Mouse (Mus musculus) layer of hippocampus, postnatal 14 days (tissue): Measurements from ENCODE around the gene Slit3. TPM values are rescaled to one million over a fixed set of nuclear protein-coding genes. Genes with fewer than 3 reads are reported as not detected.

Source experiments
- DNase-seq, 2 experiments: peaks; one replicate each; pipeline ENCODE4 v3.0.0; 2021 to 2022; ENCODE audit warnings: low spot score in 2 of 2, mixed read lengths in 1 of 2
- total RNA-seq, 2 experiments: library from RNA; stranded (reverse); gene quantifications; 2 replicates each; pipeline ENCODE4 v1.2.3; 2021

The Slit3 gene
- total RNA-seq, 2 experiments from 2014 or later: 109 to 110 TPM

DNA sequence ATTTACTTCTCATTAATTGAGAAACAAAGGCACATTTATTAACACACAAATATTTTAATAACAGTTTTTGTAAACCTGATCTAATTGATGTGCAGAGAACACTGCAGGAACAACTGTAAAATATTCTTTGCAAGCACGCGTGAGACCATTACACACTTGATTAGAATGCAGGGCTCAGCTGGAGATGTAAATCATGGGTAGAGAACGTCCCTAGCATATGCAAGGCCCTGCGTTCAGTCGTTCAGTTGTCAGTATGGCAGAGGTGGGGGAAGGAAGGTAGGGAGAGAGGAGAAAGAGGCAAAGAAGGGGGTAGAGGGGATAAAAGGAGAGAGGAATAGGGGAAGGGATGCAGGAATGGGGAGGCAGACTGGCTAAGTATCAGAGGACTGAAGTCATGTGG is 61.9 kb downstream of the Slit3 start:
- DNase-seq: no peak

- no peak for DNase-seq
These were observed 73.8 kb downstream of the Slit3 start for GRCm38 (mm10) chr11:35194826-35195225.

DNA sequence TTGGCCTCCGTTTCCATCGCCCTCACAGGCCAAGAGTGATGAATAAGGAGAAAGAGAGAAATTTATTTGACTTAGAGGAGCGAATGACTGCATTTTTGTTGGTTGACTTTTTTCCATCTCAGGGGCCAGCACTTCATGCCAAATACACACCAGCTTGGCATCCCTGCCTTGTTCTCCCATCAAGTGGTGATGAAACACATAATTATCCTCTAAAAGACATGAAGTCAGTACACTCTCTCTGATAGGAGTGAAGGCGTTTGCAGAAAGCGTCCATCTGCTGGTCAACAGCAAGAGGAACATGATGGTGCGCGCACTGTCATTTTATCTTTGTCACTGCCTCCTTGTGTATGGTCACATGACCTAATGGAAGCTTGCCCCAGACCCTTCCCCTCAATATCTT is 75.8 kb downstream of the Slit3 start:
- peak; percentile 31 to 37 for DNase-seq

DNA sequence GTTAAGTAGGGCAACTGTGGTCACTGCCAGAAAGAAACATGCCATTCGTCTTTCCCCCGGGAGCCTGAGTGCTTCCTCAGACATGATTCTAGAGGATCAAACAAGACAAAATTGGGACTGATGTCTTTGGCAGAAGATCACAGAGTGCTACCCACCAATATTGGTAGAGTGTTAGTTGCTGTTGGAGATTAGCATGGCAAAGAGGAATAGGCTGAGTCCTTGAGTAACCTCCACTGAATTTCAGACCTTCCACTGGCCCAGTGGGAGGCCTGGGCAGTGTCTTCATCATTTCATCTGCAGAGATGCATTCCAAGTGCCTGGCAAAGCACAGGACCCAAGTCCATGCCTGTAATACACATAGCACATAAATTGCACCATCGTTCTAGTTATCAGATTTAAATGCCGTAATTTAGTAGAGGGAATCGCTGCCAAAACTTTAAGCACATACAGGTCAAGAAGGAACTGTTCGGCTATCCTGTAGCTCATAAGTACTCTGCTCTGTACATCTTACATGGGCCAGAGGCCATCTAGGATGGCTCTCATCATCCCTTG is 77.6 kb downstream of the Slit3 start:
- no peak for DNase-seq

DNA sequence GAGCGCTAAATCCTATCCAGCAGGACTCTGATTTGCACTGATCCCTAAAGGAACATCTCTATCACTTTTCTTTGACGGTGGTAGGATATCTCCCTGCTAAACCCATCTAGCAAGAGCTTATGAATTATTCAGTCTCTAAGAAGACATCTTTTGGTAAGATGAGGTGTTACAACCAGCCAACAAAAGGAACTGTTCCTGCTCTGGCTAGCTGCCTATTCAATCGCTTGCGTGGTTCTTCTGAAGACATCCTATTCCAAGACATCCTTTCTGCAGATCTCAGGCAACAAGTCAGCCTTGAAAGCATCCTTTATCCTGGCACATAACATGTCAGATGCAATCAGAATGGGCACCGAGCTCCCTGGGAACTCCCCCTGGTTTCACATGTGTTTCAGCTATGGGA is 81.3 kb downstream of the Slit3 start:
- no peak for DNase-seq

DNA sequence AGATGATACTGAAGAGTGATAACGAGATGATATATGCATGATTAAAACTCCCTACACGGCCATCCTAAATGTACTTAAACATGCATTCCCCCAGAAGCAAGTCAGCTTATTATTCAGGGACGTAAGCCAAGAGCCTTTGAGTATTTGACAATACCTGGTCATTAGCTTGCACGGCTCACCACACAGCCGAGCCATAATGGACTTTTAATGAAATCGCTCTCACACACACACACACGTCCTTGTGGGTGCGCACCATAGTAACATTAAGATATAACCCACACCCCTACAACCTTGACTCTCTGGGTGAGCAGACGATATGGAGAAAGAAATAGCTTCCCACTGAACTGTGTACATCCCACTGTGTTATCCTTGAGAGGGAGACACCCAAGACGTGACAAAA is 82.6 kb downstream of the Slit3 start:
- DNase-seq: no peak

DNA sequence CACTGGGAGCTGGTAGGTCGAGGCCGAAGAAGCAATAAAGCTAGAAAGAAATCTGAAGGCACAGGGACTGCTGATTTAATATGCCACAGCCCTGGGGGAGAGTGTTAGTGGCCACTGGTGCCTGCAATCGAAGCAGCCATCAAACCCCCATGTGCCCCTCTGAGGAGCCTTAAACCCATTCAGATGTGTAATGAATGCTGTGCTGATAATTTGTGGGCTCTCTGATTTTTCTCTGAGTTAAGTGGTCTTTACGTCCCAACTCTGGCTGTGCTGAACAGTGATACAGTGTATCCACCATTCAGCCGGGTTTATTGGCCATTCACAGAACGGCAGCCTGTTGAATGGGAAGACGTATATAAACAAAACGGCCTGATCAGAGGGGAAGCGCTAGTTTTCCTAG is 83.1 kb downstream of the Slit3 start:
- no peak for DNase-seq

- no peak for DNase-seq
These were observed 90.0 kb downstream of the Slit3 start for GRCm38 (mm10) chr11:35210728-35211682.

- DNase-seq: no peak
These were observed 103.0 kb downstream of the Slit3 start for GRCm38 (mm10) chr11:35224025-35224424.

DNA sequence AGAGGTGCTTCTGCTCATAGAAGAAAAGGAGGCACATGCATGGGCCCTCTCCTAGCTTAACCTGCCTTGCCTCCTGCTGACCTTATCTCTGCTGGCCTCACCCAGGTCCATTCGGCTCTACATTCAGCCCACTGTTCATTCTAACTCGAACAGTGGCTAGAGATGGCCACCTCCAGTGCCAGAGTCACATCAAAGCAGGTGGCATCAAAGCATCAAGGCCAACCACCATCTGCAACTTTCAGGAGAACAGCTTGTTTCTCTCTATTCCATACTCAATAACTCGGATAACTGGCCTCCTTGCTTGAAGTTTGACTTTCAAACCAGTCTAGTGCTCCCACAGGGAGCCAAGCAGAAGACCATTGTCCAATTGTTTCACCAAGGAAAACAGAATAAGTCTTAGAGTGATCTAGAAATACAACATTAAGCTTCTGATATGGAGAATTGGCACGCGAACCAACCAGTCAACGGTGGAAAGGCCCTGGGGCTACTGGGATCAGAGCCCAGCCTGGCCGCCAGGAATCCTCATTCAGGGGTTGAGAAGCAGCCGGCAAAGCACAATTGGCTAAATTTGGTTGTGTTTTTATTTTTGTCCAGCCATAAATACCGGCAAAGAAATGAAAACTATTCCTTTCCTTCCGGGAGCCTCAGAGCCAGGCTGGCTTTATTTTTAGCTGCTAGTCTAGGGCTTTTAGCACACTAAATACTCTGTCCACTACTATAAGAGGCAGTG is 110.5 kb downstream of the Slit3 start:
- DNase-seq: peak in 1 of 2 experiments; percentile 33

DNA sequence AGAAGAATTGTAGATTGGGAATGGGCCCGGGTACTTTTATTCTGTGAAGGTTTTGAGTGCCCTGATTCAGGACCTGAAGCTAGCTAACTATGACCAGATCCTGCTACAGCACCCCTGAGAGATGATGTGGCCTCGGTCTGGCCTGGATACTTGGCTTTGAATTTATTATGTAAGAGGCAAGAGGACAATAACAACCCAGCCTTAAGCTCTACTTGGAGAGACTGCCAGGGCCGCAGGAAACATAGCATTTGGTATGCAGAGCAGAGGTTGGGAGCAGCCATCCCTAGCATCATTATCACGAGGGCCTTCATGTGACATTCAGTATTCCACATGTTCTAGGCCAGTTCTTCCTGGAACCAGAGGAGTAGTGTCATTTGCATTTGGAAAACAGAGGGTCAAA is 111.3 kb downstream of the Slit3 start:
- no peak for DNase-seq

GRCm38 (mm10) chr11:35241379-35241778 is 120.4 kb downstream of the Slit3 start:
- peak in 1 of 2 experiments; percentile 44 for DNase-seq

DNA sequence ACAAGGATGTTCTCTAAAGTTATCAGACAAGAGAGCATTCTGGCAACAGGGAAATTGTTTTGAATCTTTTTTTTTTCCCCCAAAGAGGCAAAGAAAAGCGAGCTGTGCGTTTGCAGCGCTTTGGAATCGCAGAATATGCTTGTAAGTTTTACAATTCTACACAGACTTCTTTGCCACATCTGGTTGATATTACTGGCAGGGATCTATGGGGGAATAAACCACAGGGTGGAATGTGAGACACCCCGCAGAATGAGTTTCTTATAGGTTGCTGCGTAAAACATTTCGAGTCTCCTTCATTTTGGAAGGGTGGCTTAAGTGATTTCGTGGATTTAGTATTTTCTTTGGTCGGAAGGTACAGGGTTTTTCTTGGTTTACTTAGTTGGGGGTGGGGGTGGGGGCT is 122.6 kb downstream of the Slit3 start:
- no peak for DNase-seq

- peak in 1 of 2 experiments; percentile 51 for DNase-seq
These were observed 123.5 kb downstream of the Slit3 start for GRCm38 (mm10) chr11:35244526-35244925.

DNA sequence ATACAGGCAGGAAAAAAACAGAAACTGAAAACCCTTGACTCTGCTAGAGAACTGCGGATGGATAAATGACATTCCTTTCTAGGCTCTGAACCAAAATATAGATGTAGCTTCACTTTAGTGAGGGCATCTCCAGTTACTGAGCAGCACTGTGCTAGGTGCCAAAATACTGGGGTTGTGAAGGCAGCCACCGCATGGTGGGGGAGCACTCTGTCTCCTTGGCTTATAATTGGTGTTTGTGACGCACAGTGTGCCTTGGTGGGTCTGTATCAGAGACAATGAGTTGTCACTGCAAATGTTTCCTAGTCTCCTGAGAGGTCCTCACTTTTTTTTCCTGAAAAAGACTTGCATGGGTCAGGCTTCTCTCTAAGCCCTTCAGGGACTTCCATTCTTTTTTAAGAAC is 125.6 kb downstream of the Slit3 start:
- DNase-seq: no peak

GRCm38 (mm10) chr11:35248088-35248487 is 127.1 kb downstream of the Slit3 start:
- no peak for DNase-seq

- no peak for DNase-seq
These were observed 129.9 kb downstream of the Slit3 start for GRCm38 (mm10) chr11:35250871-35251418.

GRCm38 (mm10) chr11:35251910-35252309 is 130.9 kb downstream of the Slit3 start:
- no peak for DNase-seq

DNA sequence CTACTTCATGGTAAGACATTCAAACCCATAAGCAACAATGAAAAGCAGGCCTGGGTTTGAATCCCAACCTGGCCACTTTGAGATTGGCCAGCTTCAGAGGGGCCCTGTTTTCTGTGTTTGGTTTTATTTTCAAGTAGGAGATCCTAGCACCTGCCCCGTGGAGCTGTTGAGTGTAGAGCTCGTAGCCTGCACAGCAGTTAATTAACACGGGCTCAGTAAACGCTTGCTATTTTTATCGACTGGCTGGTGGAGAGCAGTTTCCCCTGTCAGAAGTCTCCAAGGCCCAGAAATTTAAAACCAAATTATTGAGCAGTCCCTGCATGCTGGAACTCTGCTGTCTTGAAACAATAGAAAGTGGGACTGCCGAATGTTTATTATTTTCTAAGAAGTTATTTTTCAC is 136.3 kb downstream of the Slit3 start:
- DNase-seq: no peak

DNA sequence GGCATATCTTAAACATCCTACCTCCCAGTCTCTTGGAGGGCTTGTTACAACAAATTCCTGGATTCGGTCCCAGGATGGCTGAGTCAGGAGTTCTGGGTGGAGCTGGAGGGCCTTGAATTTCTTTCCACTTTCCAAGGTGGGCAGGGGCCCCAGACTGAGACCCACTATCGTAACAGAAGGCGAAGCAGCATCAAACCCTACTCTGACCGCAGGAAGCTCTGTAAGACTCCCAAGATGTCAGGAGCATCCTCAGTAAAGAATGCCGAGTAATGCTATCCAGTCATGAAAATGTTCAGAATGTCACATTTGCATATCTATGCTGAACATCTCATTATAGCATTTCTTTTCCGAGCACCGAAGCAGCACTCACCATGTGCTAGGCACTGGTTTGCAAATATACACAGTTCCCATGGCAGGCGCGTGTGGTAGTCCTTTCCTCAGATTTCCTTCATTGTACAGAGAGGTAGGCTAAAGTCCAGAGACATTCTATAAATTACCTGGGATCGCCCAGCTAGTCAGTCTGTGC is 140.6 kb downstream of the Slit3 start:
- no peak for DNase-seq

DNA sequence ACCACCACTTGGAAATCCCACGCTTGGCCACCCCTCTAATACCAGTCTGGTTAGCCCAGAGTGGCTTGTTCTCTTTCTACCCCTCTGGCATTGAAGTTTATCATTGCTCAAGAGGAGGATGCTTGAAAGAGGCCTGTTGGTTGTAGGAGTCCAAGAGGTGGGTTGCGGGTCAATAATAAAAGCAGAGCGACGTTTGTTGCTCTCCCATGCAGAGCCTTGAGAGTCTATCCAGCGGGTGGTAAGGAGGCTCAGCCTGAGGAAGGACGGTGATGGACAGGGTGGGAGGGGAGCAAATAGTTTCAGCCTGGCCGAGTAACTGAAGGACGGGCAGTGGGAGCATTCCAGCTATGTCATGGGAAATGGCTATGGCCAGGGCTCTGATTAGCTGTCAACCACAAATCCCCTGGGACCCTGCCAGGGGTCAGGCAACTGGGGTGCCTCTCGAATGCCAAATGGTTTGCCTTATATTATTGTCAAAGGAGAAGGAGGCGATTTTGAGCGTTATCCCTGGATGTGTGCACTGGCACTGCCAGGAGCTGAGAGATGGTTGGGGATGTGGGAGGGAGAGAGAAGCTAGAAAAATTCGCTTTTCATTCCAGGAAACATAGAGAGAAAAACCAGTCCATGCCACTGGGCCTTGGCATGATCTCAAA is 141.4 kb downstream of the Slit3 start:
- no peak for DNase-seq
